26 mouse cellular contexts compared by ENCODE assay signal in the genomic region with DNA sequence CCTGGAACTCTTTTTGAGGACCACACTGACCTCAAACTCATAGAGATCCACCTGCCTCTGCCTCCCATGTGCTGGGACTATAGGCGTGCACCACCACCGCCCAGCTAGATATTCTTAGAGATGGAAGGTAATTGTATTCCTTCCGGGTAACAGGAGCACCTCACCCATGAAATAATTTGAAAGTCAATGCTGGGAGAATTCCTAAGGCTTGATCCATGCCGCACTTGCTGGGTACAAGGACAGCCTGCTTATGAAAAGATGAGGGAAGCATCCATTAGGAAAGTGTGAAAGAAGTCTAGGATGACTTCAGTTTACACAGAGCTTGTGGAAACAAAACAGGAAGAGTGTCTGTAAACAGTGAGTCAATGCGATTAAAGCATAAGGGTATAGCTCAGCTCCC.
DNase-seq lines count a peak whose midpoint lies in the region; ATAC-seq and TF ChIP-seq lines count a peak whose summit lies in the region.
"Had no signal": no experiment of that assay in that cellular context is flagged by ENCODE, and none has a peak within 500 bp of the region (broad histone marks: within the 10 kb centered on the region; RNA-seq: fewer than 3 reads in every experiment).

No protein-coding gene starts in this region.

- no peak for ATAC-seq in midbrain, embryonic 11.5 days (ENCODE audit: low FRiP score)
- ATAC-seq in midbrain, postnatal 0 days (ENCODE audit: low FRiP score): no peak
- peak; percentile 3 for ATAC-seq in CD4-positive, CD25-positive, alpha-beta regulatory T cell, adult 4 months
- ATAC-seq: forebrain, embryonic 15.5 days; hindbrain, postnatal 0 days; intestine, postnatal 0 days had no signal

- no peaks in the 10 kb centered on the region for H3K27me3 ChIP-seq in midbrain, embryonic 11.5 days (ENCODE audit: control insufficient read depth, insufficient read depth, low read length)
- H3K27me3 ChIP-seq in midbrain, postnatal 0 days (ENCODE audit: insufficient read depth, low read length): no peaks in the 10 kb centered on the region
- H3K27me3 ChIP-seq: embryonic facial prominence, embryonic 13.5 days; forebrain, embryonic 12.5 days; forebrain, embryonic 15.5 days; heart, embryonic 13.5 days had no signal

- no peaks in the 10 kb centered on the region for H3K4me1 ChIP-seq in midbrain, embryonic 11.5 days (ENCODE audit: control insufficient read depth, insufficient read depth, low read length)
- H3K4me1 ChIP-seq in midbrain, postnatal 0 days (ENCODE audit: insufficient read depth, low read length): no peaks in the 10 kb centered on the region
- H3K4me1 ChIP-seq: embryonic facial prominence, embryonic 10.5 days; embryonic facial prominence, embryonic 13.5 days; forebrain, embryonic 12.5 days had no signal

- no peak overlapping the region for H3K27ac ChIP-seq in midbrain, embryonic 11.5 days (ENCODE audit: low read depth, low read length)
- H3K27ac ChIP-seq in midbrain, postnatal 0 days (ENCODE audit: low read depth, low read length): no peak overlapping the region
- H3K27ac ChIP-seq: embryonic facial prominence, embryonic 10.5 days; embryonic facial prominence, embryonic 13.5 days; forebrain, embryonic 12.5 days; forebrain, embryonic 15.5 days; heart, adult 2 months; heart, embryonic 10.5 days; heart, embryonic 13.5 days; hindbrain, embryonic 14.5 days; hindbrain, postnatal 0 days had no signal

- no peak for TF ChIP-seq CTCF in midbrain, postnatal 0 days (IDR thresholded peaks at IDR 0.05)

- H3K9ac ChIP-seq in midbrain, embryonic 11.5 days (ENCODE audit: low read length): no peak overlapping the region
- no peak overlapping the region for H3K9ac ChIP-seq in midbrain, postnatal 0 days (replicated peaks; ENCODE audit: low read length, poor library complexity, severe bottlenecking)
- H3K9ac ChIP-seq: embryonic facial prominence, embryonic 13.5 days; forebrain, embryonic 12.5 days; forebrain, embryonic 15.5 days; heart, embryonic 13.5 days; hindbrain, embryonic 14.5 days had no signal

- H3K4me3 ChIP-seq in midbrain, embryonic 11.5 days (ENCODE audit: low read depth, low read length): no peak overlapping the region
- H3K4me3 ChIP-seq in midbrain, postnatal 0 days (ENCODE audit: low read depth, low read length): no peak overlapping the region
- H3K4me3 ChIP-seq: embryonic facial prominence, embryonic 10.5 days; embryonic facial prominence, embryonic 13.5 days; erythroblast, embryonic 14.5 days; forebrain, embryonic 12.5 days; forebrain, embryonic 15.5 days; heart, adult 2 months; heart, embryonic 10.5 days; heart, embryonic 13.5 days had no signal

- no peaks in the 10 kb centered on the region for H3K36me3 ChIP-seq in midbrain, embryonic 11.5 days (ENCODE audit: control insufficient read depth, insufficient read depth, low read length)
- no peaks in the 10 kb centered on the region for H3K36me3 ChIP-seq in midbrain, postnatal 0 days (ENCODE audit: insufficient read depth, low read length)
- H3K36me3 ChIP-seq: embryonic facial prominence, embryonic 10.5 days; embryonic facial prominence, embryonic 13.5 days; forebrain, embryonic 12.5 days; forebrain, embryonic 15.5 days; heart, embryonic 10.5 days; heart, embryonic 13.5 days had no signal

- 87% methylated on average over 5 of the region's 5 CpGs for WGBS in midbrain, embryonic 11.5 days
- WGBS in midbrain, postnatal 0 days: 85% methylated on average over 5 of the region's 5 CpGs

- no peaks in the 10 kb centered on the region for H3K9me3 ChIP-seq in midbrain, embryonic 11.5 days (ENCODE audit: control insufficient read depth, low read length)
- no peaks in the 10 kb centered on the region for H3K9me3 ChIP-seq in midbrain, postnatal 0 days (ENCODE audit: low read length)
- H3K9me3 ChIP-seq: embryonic facial prominence, embryonic 10.5 days; embryonic facial prominence, embryonic 13.5 days; forebrain, embryonic 12.5 days; forebrain, embryonic 15.5 days; heart, embryonic 10.5 days; heart, embryonic 13.5 days had no signal

- peak; percentile 71 for DNase-seq in midbrain, embryonic 11.5 days (ENCODE audit: low spot score, missing footprints)
- DNase-seq in midbrain, postnatal 0 days (ENCODE audit: low spot score): no peak
- peak; percentile 63 for DNase-seq in R1 (ENCODE audit: low read depth, low spot score)
- peak; percentile 48 for DNase-seq in induced T-regulatory cell, adult 2 months (ENCODE audit: low read depth)
- no peak for DNase-seq in frontal cortex, postnatal 25 days (ENCODE audit: low spot score in 2 of 2)
- DNase-seq in adrenal gland, adult 8-10 months: no peak
- DNase-seq: B cell, adult 2 months; cerebellum, adult 11-12 months; cerebellum, adult 8-10 months; cerebellum, postnatal 14 days; gastrocnemius, postnatal 10 days; gastrocnemius, postnatal 36 days; heart, adult 2 months; heart, postnatal 14 days; heart, postnatal 4 days had no signal

- H3K4me2 ChIP-seq in midbrain, embryonic 11.5 days: no peak overlapping the region
- H3K4me2 ChIP-seq in midbrain, postnatal 0 days (ENCODE audit: low read depth, low read length, poor library complexity, severe bottlenecking): no peak overlapping the region
- H3K4me2 ChIP-seq: embryonic facial prominence, embryonic 13.5 days; forebrain, embryonic 12.5 days; forebrain, embryonic 15.5 days; heart, embryonic 13.5 days; hindbrain, embryonic 14.5 days had no signal

Comparison
In these comparisons a context has a peak if more than half of its experiments do, and no peak if none do; other contexts are left out.
1. DNase-seq: peak in midbrain, embryonic 11.5 days (single experiment), R1 (single experiment) and induced T-regulatory cell, adult 2 months (single experiment); none in midbrain, postnatal 0 days (single experiment), frontal cortex, postnatal 25 days (0 of 2) and adrenal gland, adult 8-10 months (single experiment).